Mouse (Mus musculus) ZHBTc4 (cell line): ENCODE measurements around the gene Slc35b4.

Experiments
- DNase-seq: peaks from one replicate; pipeline ENCODE4 v3.0.0-alpha.2; 2011; ENCODE audit warnings: low read depth, low spot score

Slc35b4 gene

DNA sequence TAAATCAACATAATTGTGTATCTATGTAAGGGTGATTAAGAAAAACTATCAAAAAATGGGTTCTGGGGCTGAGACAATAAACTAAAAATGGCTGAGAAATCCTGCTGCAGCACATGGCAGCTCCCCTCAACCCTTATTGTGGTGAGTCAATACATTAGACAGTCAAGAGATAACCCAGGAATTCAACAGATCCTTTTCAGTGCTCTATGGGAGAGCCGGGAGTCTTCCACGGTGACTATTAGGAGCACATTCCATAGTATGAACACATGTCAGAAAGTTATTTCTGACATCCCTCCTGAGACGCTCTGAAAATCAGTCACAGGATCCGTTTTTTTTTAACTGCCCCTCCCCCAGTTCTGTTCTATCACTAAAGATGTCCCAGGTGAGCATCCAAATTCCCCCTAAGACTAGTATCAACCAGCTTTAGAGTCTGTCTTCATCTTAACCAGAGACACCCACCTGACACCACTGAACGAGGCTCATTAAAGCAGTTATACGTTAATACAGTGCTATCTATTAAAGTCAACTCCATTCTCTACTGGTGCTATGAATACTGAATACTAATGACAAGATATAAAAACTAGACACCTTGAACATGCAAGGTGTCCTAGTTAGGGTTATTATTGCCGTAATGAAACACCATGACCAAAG, 5.9 kb downstream of the Slc35b4 start:
- no peak for DNase-seq

DNA sequence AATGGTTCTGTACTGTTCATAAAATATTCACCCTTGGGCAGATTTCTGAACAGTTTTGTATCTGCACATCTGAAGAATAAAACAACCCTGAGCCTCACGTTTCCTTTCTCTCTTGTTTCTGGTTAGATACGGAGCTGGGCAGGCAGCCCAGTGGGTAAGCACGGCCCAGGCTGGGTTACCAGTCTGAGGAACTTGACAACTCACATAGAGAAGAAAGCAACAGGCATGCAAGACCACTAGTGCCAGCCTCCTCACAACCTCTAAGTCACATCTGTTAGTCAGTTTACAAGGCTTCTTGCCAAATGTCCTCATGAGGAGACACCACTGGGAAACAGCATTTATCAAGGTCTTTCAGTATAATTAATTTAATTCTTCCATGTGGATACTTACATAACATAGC, 8.1 kb downstream of the Slc35b4 start:
- DNase-seq, result no peak

DNA sequence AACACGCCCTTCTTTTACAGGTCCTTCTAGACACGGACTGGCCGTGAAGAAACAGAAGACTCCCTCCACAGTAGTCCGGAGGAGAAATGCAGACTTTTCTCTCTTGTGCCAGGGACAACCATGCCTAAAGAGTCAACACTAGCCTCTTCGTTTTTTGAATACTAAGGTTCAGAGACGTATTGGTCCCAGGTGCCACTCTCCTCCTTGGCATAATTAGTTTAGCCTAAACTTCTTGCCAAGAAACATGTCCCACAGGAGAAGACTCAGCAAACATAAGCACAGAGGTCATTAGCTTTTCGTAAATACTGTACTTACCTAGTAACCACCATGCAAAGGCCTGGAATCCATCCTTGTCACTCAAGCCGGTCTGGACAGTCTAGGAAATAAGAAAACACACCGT, 13.9 kb downstream of the Slc35b4 start:
- no peak for DNase-seq

DNA sequence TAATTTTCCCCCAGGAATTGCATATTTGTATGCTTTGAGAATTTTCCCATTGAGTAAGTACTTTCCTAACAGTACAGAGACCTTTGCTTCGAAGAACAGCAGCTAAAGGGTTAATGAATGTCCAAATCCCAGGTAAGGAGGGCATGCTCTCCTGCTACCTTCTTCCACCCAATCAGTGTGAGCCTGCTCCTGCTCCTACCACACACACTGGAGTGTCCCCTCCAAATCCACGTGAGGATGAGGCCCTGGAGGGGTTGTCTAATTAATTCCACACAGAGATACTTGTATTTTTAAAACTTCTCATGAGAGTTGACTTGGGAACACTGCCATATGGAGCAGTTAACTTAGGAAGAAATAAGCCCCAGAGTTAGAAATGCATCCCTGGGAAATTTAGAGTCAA, 14.3 kb downstream of the Slc35b4 start:
- DNase-seq, result no peak

DNA sequence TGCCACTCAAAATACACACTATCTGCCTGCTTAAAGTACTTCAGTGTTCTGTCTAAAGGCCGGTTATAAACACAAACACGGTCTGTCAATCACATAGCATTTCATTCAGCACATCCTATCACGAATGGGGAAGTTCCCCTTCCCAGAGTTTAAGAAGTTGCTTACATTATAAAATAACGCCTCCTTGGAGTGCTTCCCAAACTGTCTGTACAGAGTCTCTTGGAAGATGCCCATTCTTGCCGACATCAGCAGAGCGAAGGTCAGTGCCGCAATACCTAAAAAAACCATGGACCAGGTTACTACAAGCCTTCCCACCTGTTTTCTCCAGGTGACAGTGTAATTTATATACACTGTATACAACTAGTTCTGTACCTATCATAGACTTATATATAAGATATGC, 15.4 kb downstream of the Slc35b4 start:
- no peak for DNase-seq

DNA sequence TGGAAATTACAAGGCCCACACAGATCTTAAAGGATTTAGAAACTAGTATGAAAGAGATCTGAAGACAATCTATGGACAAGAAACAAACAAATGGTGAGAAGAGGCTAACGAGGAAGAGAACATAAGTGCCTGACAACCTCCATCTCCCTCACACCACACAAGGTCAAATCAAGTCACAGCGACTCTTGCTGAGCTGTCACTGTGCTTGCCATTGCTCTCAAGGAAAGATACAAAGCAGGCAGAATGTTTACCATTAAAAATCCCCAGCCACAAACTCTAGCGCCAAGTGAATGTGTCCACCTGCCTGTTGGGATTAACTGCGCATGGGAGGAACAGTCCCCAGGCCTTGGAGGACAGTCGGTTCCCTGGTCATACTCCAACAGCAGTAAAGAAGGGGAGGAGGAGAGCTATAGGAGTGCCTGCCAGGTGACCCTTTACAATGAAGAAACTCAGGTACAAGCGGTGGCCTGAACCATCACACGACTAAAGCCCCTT, 16.0 kb downstream of the Slc35b4 start:
- DNase-seq, result no peak

DNA sequence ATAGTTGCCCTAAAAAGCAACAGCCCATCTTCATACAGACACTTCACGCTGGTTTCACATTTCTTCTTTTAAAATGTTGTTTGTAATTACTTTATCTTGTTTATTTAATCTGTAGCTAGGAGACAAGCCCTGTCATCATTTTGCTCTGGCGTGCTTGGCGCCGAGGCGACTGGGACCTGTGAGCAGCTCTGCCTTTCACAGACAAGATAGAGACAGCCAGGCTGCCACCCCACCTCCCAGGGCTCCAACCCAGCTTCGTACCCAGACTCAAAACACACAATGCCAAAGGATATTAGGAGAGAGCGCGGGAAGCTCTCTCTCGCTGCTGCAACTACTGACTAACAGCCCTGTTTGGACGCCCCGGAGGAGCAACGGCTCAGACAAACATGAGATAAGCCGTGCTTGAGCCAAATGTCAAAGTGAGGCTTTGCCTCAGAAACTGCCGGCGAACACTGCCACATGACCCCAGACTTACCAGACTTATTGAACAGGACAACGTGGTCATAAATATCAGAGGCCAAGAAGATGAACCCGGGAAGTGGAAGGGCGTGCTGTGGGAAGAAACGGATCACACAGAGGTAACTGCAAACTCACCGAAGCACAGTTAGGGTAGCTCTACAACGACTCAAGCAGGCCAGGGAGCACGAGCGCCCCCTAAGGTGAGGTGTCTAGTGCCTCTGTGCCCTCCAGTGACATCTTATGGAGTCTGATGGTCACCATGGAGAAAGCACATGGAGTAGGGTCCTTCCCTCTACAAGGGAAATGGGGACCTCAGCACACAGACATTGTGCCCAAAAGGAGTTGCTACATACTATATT, 16.7 kb downstream of the Slc35b4 start:
- peak; percentile 36 for DNase-seq

DNA sequence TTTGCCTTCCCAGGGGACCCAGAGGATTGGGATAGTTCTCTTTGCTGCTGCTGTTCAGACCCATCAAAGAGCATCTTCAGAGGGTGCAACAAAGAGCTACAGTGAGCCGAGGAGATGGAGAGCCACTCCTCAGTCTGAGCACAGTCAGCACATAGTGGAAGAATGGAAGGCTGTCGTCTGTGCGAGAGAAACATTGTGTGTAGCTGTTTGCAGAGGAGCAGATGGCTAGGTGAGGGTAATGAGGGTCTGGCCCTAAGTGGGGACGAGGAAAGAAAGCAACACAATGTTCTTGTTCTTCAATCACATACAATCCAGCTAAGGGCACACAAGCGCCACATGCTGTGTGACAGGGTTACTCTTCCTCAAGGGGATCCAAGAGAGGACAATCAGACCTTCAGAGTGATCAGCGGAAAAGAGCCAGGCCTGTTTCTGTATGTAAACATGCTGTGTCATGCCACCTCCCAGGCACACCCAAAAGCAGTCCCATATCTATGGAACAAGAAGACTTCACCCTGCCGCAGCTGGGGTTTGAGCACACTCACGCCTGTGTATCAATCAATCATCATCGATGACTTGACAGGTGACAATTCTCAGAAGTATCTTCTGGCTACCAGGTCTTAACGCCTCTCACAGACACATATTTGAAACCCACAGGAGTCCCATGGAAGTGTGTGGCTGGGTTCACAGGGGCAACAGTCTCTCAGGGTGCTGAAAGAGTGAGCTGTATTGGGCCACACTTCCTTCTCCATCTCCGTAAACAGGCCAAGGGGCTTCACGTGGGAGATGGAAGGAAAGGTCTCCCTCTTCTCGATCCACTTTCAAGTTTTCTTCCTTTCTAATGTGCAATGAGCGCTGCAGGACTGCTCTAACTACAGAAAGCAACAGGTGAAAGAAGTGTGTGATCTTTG, 19.8 kb downstream of the Slc35b4 start:
- no peak for DNase-seq

DNA sequence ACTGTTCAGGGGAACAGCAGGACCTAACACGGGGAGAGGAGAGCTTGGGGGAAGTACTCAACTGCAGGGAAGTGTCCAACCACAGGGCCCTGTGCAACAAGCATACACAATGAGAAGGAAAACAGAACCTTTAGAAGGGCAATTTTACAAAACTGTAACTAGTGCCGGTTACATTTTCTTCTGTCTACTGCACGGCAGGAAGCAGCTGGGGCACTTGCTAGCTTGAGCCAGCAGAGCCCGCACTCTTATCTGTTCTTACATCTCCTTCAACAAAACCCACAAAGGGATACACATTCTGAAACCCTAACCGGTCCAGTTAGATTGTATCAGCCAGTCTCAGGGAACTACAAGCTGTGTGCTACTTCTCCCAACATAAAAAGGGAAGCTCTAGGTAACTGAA, 20.9 kb downstream of the Slc35b4 start:
- DNase-seq, result no peak

DNA sequence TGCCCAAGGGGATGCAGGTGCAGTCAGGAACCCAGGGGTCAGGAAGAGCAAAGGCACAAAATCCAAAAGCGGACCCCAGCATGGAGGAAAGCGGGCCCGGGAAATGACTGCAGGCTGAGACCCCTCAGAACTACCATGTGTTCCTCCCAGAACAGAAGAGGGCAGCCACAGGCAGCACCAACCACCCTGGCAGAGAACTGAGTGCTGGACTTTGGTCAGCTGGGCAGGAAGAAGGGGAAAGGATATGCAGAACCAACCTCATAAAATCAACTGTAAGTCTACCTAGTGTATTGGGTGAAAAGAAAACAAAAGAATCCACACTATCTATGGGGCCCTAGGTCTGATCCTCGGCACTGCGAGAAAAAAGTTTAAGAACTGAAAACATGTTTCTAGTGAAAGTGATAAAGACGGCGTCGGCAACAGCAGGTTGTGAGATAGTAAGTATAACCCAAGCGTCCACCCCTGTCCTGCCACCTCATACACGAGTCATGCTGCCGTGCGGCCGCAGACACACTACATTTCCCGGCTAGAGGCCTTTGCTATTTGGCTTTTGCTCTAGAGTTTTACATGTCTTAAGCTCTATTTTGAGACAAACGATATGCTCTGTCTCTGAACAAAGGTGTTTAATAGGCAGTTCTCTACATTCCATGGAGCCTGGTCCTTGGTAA, 21.6 kb downstream of the Slc35b4 start:
- DNase-seq, result no peak

DNA sequence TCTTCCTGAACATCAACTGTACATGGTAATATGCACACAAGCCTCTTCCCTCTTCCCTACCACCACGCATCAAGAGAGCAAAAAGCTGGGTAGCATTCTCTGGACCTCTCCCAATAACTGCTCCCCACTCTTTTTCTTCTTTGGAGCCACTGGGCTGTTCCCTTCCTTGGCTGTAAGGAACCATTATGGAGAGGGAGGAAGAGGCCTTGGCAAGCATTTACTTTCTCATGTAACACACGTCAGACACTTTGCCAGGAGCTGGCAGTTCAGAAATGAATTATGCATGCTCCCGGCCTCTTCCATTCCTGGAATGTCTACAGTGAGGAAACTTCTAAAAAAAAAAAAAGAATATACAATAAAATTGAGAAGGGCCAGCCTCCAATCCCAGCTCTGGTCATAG, 22.7 kb downstream of the Slc35b4 start:
- DNase-seq, result no peak

DNA sequence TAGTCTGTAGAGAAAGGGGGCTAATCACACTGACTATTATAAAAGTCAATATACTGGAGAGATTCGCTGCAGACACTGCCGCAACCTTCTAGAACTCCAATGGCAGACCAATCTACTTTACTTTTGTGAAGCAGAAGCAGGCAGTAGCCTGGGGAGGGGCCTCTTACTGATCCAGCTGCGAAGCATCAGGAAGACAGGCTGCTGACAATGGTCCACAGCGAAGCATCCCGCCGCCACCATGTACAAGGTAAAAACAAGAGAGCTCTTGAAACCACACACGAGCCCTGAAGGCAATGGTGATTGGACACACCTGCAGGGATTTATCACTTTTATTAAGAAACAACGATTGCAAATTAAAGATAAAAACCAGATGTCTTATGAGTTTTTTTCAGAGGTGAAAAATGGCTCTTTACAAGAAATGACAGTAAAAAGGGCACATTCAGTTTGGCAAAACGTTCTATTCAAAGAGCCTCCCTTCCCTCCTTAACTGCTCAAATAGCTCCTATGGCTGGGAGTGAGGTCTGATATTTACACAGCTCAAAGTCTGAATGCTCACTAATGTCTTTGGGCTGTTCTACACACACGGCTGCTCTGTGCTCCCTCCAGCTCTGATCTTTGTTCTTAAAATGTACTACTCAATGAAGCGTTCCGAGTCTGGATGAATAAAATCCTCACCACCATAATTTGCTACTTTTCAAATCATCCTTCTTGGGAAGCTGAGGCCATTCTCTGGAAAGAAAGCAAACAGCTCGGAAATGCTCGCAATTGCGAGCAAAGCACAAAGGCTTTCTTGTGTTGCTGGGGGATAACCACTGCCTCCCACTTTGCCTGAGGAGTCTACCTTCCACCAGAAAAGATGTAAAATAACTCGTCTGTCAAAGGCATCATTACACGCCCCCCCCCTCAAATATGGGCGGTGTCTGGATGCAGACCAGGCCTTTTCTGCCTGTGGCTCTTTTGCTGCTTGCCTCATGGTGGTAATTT, 23.6 kb downstream of the Slc35b4 start:
- no peak for DNase-seq

DNA sequence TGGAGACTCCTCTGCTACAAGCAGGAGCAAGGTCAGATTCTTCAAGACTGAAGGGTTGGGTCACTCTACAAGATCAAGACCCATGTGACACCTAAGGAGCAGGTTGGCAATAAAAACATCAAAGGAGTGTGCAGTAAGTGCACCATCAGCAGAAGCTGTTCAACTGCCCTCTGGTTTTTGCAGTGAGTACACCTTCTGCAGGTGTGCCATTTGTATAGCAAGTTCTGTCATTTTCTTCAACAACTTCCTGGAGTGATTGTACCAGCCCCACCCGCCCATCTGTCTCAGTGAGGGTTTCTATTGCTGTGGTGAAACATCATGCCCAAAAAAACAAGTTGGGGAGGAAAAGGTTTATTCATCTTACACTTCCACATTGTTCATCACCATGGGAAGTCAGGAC, 27.1 kb downstream of the Slc35b4 start:
- DNase-seq, result peak; percentile 33

DNA sequence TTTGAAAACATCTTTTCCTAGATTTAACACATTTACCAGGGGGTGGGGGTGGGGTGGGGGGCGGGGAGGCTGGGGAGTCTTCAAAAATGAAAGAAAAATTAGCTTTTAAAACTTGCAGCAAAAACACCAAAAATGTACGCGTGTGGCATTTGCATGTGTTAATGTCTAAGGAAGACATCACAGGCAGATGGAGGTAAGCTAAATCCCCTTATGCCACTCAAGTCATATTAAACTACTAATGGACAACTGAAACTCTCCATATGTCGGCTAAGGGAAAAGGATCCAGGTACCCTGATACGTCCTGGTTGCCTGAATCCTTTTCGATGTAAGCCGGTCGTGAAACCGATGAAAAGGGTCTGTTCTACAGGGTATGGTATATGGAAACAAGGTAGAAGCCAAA, 27.8 kb downstream of the Slc35b4 start:
- no peak for DNase-seq

DNA sequence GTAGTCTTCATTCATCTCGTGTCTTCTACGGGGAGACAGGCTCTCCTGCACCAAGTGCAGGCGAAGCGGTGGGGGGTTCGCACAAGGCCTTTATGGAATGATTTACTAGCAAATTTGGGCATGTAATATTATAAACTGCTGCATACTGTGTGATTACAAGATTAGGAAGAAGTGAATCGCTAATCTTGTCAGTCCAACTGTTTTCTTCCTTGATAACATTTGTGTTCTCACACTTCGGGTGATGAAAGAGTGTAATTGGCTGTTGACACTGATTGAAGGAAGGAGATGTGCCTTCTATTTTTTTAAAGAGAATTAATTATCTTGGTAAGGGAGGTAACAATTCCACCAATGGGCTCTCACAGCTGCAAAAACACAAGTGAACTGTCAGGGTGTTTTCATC, 28.3 kb downstream of the Slc35b4 start:
- DNase-seq, result no peak

DNA sequence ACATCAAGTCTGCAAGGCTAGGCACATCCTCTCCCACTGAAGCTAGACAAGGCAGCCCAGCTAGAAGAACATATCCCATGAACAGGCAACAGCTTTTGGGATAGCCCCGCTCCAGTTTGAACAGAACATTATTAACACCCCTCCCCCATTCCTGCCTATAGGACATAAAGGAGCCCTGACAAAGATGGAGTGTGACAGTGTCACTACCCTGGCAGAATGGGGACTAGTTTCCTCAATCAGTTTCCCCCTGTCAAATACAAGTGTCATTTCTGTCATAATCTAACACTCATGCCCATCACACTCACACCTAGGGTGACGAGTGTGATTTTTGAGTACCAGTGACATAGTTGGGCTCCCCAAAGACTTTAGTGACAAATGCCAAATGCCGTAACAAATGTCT, 28.9 kb downstream of the Slc35b4 start:
- no peak for DNase-seq

DNA sequence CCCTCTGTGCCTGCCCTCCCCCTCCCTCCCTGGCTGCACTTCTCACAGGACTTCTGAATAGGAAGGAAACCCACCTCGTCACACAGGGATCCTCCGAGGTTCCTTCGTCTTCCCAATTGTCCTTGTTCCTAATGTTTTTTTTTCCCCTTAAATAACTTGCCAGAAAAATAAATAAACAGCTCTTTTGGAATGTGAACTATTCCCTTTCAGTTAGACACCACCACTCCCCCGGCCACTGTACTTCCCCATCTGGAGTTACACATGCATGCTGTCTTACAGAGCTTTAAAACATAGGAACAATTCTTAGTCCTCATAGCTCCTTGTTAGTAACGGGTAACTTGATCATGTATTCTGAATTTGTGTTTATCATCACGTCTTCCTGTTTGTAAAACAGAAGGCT, 30.9 kb downstream of the Slc35b4 start:
- no peak for DNase-seq

DNA sequence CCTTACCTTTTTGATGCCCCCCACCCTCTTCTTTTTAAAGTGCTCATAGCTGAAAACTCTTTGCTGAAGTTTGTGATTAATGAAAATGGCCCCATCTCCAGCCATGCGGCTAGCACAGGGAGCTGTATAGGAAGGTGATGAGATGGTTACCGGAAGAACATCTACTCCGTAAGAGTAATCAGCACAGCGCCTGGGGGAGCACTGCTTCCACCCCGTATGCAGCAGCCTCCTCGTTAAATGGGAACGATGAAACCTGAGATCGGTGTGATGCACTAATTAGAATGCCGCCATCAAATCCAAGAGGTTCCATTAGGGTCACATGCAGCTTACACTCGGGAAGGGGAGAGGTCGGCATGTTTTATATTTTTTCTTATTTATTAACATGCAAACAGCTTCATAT, 34.0 kb downstream of the Slc35b4 start:
- DNase-seq, result no peak

DNA sequence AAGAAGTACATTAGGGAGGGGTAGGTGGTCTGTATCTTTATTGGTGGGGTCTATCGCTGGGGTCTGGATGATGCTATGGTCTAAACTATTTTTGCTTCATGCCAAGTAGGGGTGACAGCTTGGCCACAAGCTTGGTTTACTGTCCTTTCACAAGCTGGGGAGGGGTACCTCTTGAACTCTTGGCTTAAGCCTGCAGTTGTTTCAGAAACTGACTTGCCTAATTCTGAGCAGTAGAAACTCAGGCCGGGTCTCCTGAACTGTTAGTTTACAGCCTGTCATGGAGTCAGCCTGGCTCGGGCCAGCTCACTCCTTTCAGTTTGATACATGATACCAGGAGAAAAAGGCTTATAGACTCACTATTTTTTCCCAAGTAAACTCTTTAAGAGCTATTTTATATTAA, 38.5 kb downstream of the Slc35b4 start:
- DNase-seq, result no peak

DNA sequence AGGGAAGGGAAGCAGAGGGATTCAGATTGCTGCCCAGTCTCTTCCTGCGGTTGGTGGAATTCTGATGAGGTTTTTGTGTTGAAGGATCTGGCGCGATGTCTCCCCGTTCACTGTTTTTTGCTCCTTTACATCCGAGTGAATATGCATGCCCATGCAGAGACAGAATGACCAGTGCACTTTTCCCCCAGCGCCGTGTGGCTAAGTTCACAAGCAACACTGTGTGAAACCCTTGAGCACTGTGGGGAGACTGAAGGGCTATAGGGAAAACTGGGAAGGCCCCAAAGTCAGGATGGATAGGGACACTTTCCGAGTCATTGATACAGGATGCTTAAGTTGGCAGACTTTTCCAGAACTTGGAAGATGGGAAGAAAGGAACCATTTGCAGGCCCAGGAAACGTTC, 44.5 kb downstream of the Slc35b4 start:
- DNase-seq, result no peak
